Mouse (Mus musculus): ENCODE results near the gene Inka2. TPM values are rescaled to one million over a fixed set of nuclear protein-coding genes. Genes with fewer than 3 reads are reported as not detected.
"Not testable (repeated sequence)": the region's sequence is repeated elsewhere in the genome, so short reads cannot be mapped to it uniquely, and the experiment has no call there.

Inka2 gene
- polyA plus RNA-seq, 1 experiment from 2014 or later, result 2.9 TPM

DNA sequence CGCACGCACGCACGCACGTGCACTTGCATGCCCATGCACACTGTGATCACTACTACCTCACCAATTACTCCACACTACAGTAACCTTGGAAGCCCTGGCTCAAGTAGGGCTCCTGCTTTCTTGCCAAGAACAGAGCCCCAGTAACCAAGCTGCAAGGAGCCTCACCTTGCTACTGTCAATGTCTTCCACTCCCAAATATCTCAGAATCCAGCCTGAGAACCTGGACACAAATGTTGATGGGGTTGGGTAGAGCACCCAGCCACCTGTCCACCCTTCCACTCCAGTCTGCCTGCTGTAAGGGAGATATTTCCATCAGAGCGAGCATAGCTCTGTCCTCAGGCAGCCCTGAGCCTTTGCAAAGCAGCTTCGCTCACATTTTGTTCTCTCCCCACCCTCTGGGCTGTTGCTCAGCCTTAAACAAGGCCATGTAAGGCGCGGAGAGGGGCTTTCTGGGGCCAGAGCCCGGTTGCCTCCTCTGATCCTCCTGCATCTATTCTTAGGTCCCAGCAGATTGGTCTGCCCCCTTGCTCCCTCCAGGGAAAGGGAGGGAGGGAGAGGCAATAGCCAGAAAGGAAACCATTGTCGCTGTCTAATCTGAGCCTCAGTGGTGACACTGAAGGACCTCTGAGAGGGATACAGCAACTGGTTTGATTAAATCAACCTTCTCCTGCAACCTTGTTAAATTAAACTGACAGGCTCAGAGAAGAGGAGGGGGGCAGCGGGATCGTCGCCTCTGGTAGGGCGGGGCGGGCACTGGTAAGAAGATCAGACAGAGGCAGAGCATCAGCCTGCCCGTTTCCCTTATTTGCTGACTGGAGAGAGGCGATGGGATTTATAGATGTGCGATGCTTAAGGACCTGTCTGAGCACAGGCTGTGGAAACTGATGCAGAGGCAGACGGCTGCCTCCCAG, 8.7 kb upstream of the Inka2 start:
- no peak for TF ChIP-seq EP300 (optimal IDR thresholded peaks at IDR 0.05)
- TF ChIP-seq CTCF (IDR thresholded peaks at IDR 0.05; ENCODE audit: low read depth), result no peak
- ATAC-seq (ENCODE audit: low FRiP score, low TSS enrichment), result peak; percentile 61
- H3K9me3 ChIP-seq (ENCODE audit: control insufficient read depth, low read length), result no peaks in the 10 kb centered on the region
- no peaks in the 10 kb centered on the region for H3K27me3 ChIP-seq (ENCODE audit: control insufficient read depth, insufficient read depth, low read length)
- H3K4me2 ChIP-seq (replicated peaks; ENCODE audit: low read depth), result peak overlapping the region; percentile 32; the same call in 1 of the 2 replicates
- no peak for DNase-seq (ENCODE audit: low spot score)
- 30% methylated on average over 20 of the region's 20 CpGs for WGBS
- no peaks in the 10 kb centered on the region for H3K36me3 ChIP-seq (ENCODE audit: control insufficient read depth, insufficient read depth, low read length)
- H3K27ac ChIP-seq (replicated peaks), result peak overlapping the region; percentile 76
- no peak overlapping the region for H3K4me3 ChIP-seq (ENCODE audit: low read depth, low read length)
- H3K4me1 ChIP-seq (replicated peaks; ENCODE audit: control insufficient read depth, insufficient read depth), result no peaks in the 10 kb centered on the region
- H3K9ac ChIP-seq (ENCODE audit: low read length), result no peak overlapping the region

GRCm38 (mm10) chr3:105696387-105697147, 7.8 kb upstream of the Inka2 start:
- Histone ChIP-seq H3K4me1 (replicated peaks; ENCODE audit: control insufficient read depth, insufficient read depth) (no peaks in the 10 kb centered on the region), H3K4me3 (ENCODE audit: low read depth, low read length) (no peak overlapping the region), H3K9ac (ENCODE audit: low read length) (no peak overlapping the region), H3K27me3 (ENCODE audit: control insufficient read depth, insufficient read depth, low read length) (no peaks in the 10 kb centered on the region), H3K27ac (replicated peaks) (peak overlapping the region; percentile 73), H3K9me3 (ENCODE audit: control insufficient read depth, low read length) (no peaks in the 10 kb centered on the region), H3K4me2 (replicated peaks; ENCODE audit: low read depth) (no peak overlapping the region), H3K36me3 (ENCODE audit: control insufficient read depth, insufficient read depth, low read length) (no peaks in the 10 kb centered on the region)
- no peak for DNase-seq (ENCODE audit: low spot score)
- no peak for ATAC-seq (ENCODE audit: low FRiP score, low TSS enrichment)
- TF ChIP-seq EP300 (optimal IDR thresholded peaks at IDR 0.05) (no peak), CTCF (IDR thresholded peaks at IDR 0.05; ENCODE audit: low read depth) (no peak)
- WGBS, result 66% methylated on average over 17 of the region's 17 CpGs

GRCm38 (mm10) chr3:105697148-105697441, 7.3 kb upstream of the Inka2 start:
- no peak for ATAC-seq (ENCODE audit: low FRiP score, low TSS enrichment)

DNA sequence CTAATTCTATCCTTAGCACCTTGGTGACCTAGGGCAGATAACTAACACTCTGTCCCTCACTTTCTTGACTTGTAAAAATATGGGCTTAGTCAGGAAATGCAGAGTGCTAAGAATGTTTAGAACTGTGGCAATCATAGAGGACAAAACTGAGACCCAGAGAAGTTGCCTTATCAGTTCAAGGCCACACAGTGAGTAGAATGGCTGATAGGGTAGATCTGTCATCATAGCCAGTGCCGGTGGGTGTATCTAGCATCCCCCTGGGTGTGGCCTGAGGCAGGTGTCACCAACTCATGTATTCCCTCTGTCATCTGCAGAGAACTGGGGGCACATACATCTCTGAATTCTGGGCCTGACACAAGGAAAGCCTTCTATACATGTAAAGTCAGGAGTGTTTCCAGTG, 6.1 kb upstream of the Inka2 start:
- Histone ChIP-seq H3K4me1 (replicated peaks; ENCODE audit: control insufficient read depth, insufficient read depth) (no peaks in the 10 kb centered on the region), H3K27ac (replicated peaks) (no peak overlapping the region), H3K9ac (ENCODE audit: low read length) (no peak overlapping the region), H3K4me3 (ENCODE audit: low read depth, low read length) (no peak overlapping the region), H3K27me3 (ENCODE audit: control insufficient read depth, insufficient read depth, low read length) (no peaks in the 10 kb centered on the region), H3K36me3 (ENCODE audit: control insufficient read depth, insufficient read depth, low read length) (no peaks in the 10 kb centered on the region), H3K4me2 (replicated peaks; ENCODE audit: low read depth) (no peak overlapping the region), H3K9me3 (ENCODE audit: control insufficient read depth, low read length) (no peaks in the 10 kb centered on the region)
- DNase-seq (ENCODE audit: low spot score) (no peak), ATAC-seq (ENCODE audit: low FRiP score, low TSS enrichment) (no peak)
- TF ChIP-seq EP300 (optimal IDR thresholded peaks at IDR 0.05) (no peak), CTCF (IDR thresholded peaks at IDR 0.05; ENCODE audit: low read depth) (no peak)
- 45% methylated on average over 1 of the region's 1 CpGs for WGBS

More at GRCm38 (mm10) chr3:105697148-105697441, 7.3 kb upstream of the Inka2 start:
- Histone ChIP-seq H3K36me3 (ENCODE audit: control insufficient read depth, insufficient read depth, low read length) (no peaks in the 10 kb centered on the region), H3K9me3 (ENCODE audit: control insufficient read depth, low read length) (no peaks in the 10 kb centered on the region), H3K4me3 (ENCODE audit: low read depth, low read length) (no peak overlapping the region), H3K27me3 (ENCODE audit: control insufficient read depth, insufficient read depth, low read length) (no peaks in the 10 kb centered on the region), H3K4me2 (replicated peaks; ENCODE audit: low read depth) (no peak overlapping the region), H3K9ac (ENCODE audit: low read length) (no peak overlapping the region), H3K27ac (replicated peaks) (no peak overlapping the region; the same call in 1 of the 2 replicates), H3K4me1 (replicated peaks; ENCODE audit: control insufficient read depth, insufficient read depth) (no peaks in the 10 kb centered on the region)
- no peak for DNase-seq (ENCODE audit: low spot score)
- TF ChIP-seq EP300 (optimal IDR thresholded peaks at IDR 0.05) (no peak), CTCF (IDR thresholded peaks at IDR 0.05; ENCODE audit: low read depth) (no peak)
- 73% methylated on average over 5 of the region's 5 CpGs for WGBS

DNA sequence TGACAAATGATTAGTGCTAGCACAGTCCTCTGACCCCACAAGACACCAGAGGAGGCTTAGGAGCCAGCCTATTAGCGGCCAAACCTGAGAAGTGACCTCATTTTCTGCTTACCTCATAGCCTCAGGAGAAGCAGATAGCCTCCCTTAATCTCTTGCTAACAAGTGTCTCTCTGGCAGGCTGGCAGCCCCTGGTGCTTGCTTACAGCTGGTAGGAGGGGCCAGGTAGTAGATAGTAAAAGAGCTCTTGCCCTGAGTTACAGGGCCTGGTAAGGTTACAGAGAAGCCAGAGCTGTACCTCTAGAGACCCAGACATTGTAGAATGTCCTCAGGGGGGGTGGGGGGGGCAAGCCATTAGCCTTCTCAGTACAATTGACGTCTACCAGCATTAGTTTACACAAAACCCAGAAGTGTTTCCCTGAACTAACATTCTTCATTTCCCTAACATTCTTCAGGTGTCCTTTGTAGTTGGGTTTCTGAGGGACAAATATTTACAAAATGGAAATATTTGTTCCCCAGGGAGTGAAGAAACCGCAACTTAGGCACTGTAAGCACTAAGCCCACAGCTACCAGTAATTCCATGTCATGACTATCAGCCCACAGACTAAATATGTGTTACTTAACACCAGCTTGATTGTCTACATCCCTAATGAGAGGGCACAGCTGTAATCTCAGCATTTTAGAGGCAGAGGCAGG, 5.0 kb upstream of the Inka2 start:
- Histone ChIP-seq H3K27ac (replicated peaks) (no peak overlapping the region), H3K36me3 (ENCODE audit: control insufficient read depth, insufficient read depth, low read length) (no peaks in the 10 kb centered on the region), H3K27me3 (ENCODE audit: control insufficient read depth, insufficient read depth, low read length) (no peaks in the 10 kb centered on the region), H3K9me3 (ENCODE audit: control insufficient read depth, low read length) (no peaks in the 10 kb centered on the region), H3K4me1 (replicated peaks; ENCODE audit: control insufficient read depth, insufficient read depth) (no peaks in the 10 kb centered on the region), H3K9ac (ENCODE audit: low read length) (no peak overlapping the region), H3K4me3 (ENCODE audit: low read depth, low read length) (no peak overlapping the region), H3K4me2 (replicated peaks; ENCODE audit: low read depth) (no peak overlapping the region)
- WGBS, result 32% methylated on average over 3 of the region's 3 CpGs
- TF ChIP-seq EP300 (optimal IDR thresholded peaks at IDR 0.05) (no peak), CTCF (IDR thresholded peaks at IDR 0.05; ENCODE audit: low read depth) (no peak)
- peak; percentile 21 for DNase-seq (ENCODE audit: low spot score)
- no peak for ATAC-seq (ENCODE audit: low FRiP score, low TSS enrichment)

GRCm38 (mm10) chr3:105700786-105701185, 3.6 kb upstream of the Inka2 start:
- ATAC-seq (ENCODE audit: low FRiP score, low TSS enrichment), result not testable (repeated sequence)

More at GRCm38 (mm10) chr3:105700786-105701185, 3.6 kb upstream of the Inka2 start:
- H3K4me2 ChIP-seq (replicated peaks; ENCODE audit: low read depth); H3K27ac ChIP-seq (replicated peaks); H3K9ac ChIP-seq (ENCODE audit: low read length); H3K27me3 ChIP-seq (ENCODE audit: control insufficient read depth, insufficient read depth, low read length); H3K36me3 ChIP-seq (ENCODE audit: control insufficient read depth, insufficient read depth, low read length); H3K4me1 ChIP-seq (replicated peaks; ENCODE audit: control insufficient read depth, insufficient read depth); H3K4me3 ChIP-seq (ENCODE audit: low read depth, low read length); H3K9me3 ChIP-seq (ENCODE audit: control insufficient read depth, low read length); DNase-seq (ENCODE audit: low spot score): not testable (repeated sequence)
- 40% methylated on average over 1 of the region's 1 CpGs for WGBS

Measured in stomach, postnatal 0 days (tissue).